ENCODE assay signal across 9 mouse cellular contexts in genomic region chr4:134478031-134478430, GRCm38 (mm10). TPM values are rescaled to one million over a fixed set of nuclear protein-coding genes. Genes with fewer than 3 reads are reported as not detected.
DNase-seq lines count a peak whose midpoint lies in the region; ATAC-seq lines count a peak whose summit lies in the region.
"Had no signal": no experiment of that assay in that cellular context is flagged by ENCODE, and none has a peak within 500 bp of the region (broad histone marks: within the 10 kb centered on the region; RNA-seq: fewer than 3 reads in every experiment).

No protein-coding gene starts in this region.

- 0 out of 2 replicates have a peak overlapping the region, but pooled peaks have one; percentile 27 for H3K9ac ChIP-seq in heart, embryonic 15.5 days
- H3K9ac ChIP-seq in liver, embryonic 13.5 days: no peak overlapping the region
- no peak overlapping the region for H3K9ac ChIP-seq in stomach, embryonic 14.5 days (replicated peaks; ENCODE audit: low read depth, low read length)
- H3K9ac ChIP-seq: embryonic facial prominence, embryonic 13.5 days had no signal

- peak; percentile 95 for DNase-seq in CD4-positive, CD25-positive, alpha-beta regulatory T cell, adult 2 months (ENCODE audit: low read depth, low spot score)
- DNase-seq in brain, adult 2 months (ENCODE audit: low read depth, low spot score): peak; percentile 94
- DNase-seq in fibroblast of lung, adult 2 months (ENCODE audit: low read depth): peak; percentile 71
- DNase-seq in kidney, postnatal 14 days: peak; percentile 91
- peak; percentile 81 for DNase-seq in liver, embryonic 13.5 days
- peak; percentile 94 for DNase-seq in neural tube, embryonic 10.5 days (ENCODE audit: extremely low spot score, low spot score)

- 0 out of 2 replicates have a peak, but pooled peaks cover 4% of the 10 kb centered on the region for H3K27me3 ChIP-seq in heart, embryonic 15.5 days
- H3K27me3 ChIP-seq in liver, embryonic 13.5 days: peaks cover 11% of the 10 kb centered on the region
- no peaks in the 10 kb centered on the region for H3K27me3 ChIP-seq in stomach, embryonic 14.5 days (ENCODE audit: control insufficient read depth, insufficient read depth, low read length)

- peaks cover 26% of the 10 kb centered on the region for H3K36me3 ChIP-seq in heart, embryonic 15.5 days
- H3K36me3 ChIP-seq in liver, embryonic 13.5 days: peaks cover 33% of the 10 kb centered on the region
- H3K36me3 ChIP-seq in stomach, embryonic 14.5 days (ENCODE audit: control insufficient read depth, insufficient read depth, low read length): peaks cover 24% of the 10 kb centered on the region

- ATAC-seq in heart, embryonic 15.5 days (replicated peaks; ENCODE audit: insufficient number of reproducible peaks, insufficient read depth, low FRiP score, low read depth): peak; percentile 33; the same call in 1 of the 2 replicates
- peak; percentile 54 for ATAC-seq in liver, embryonic 13.5 days (ENCODE audit: low read depth)
- peak; percentile 62; the same call in 1 of the 2 replicates for ATAC-seq in stomach, embryonic 14.5 days (ENCODE audit: insufficient number of reproducible peaks, insufficient read depth, low FRiP score, low read depth)

- H3K4me1 ChIP-seq in heart, embryonic 15.5 days (replicated peaks): peaks cover 2% of the 10 kb centered on the region; the same call in 1 of the 2 replicates
- peaks cover 7% of the 10 kb centered on the region; the same call in 1 of the 2 replicates for H3K4me1 ChIP-seq in liver, embryonic 13.5 days (replicated peaks)
- no peaks in the 10 kb centered on the region for H3K4me1 ChIP-seq in stomach, embryonic 14.5 days (ENCODE audit: control insufficient read depth, insufficient read depth, low read length)
- H3K4me1 ChIP-seq: embryonic facial prominence, embryonic 13.5 days had no signal

- H3K27ac ChIP-seq in heart, embryonic 15.5 days: no peak overlapping the region
- H3K27ac ChIP-seq in liver, embryonic 13.5 days: no peak overlapping the region
- H3K27ac ChIP-seq in stomach, embryonic 14.5 days (ENCODE audit: low read length): no peak overlapping the region

- no peaks in the 10 kb centered on the region for H3K9me3 ChIP-seq in heart, embryonic 15.5 days (replicated peaks)
- H3K9me3 ChIP-seq in liver, embryonic 13.5 days (replicated peaks): no peaks in the 10 kb centered on the region
- no peaks in the 10 kb centered on the region for H3K9me3 ChIP-seq in stomach, embryonic 14.5 days (ENCODE audit: control insufficient read depth, low read depth, low read length)
- H3K9me3 ChIP-seq: embryonic facial prominence, embryonic 13.5 days had no signal

- no peak overlapping the region for H3K4me2 ChIP-seq in heart, embryonic 15.5 days
- H3K4me2 ChIP-seq in liver, embryonic 13.5 days: 0 out of 2 replicates have a peak overlapping the region, but pooled peaks have one; percentile 12
- no peak overlapping the region for H3K4me2 ChIP-seq in stomach, embryonic 14.5 days (replicated peaks; ENCODE audit: low read depth, low read length)
- H3K4me2 ChIP-seq: embryonic facial prominence, embryonic 13.5 days had no signal

- H3K4me3 ChIP-seq in heart, embryonic 15.5 days: no peak overlapping the region
- no peak overlapping the region for H3K4me3 ChIP-seq in liver, embryonic 13.5 days (replicated peaks)
- no peak overlapping the region for H3K4me3 ChIP-seq in stomach, embryonic 14.5 days (ENCODE audit: low read depth, low read length)
- H3K4me3 ChIP-seq: embryonic facial prominence, embryonic 13.5 days had no signal

- 3% methylated on average over 9 of the region's 9 CpGs for WGBS in heart, embryonic 15.5 days
- WGBS in liver, embryonic 13.5 days (ENCODE audit: insufficient replicate concordance): 5% methylated on average over 9 of the region's 9 CpGs
- 4% methylated on average over 9 of the region's 9 CpGs for WGBS in stomach, embryonic 14.5 days

RNA-seq across cellular contexts. Expression of gene Stmn1, which starts 9.9 kb away (rescaled TPM):
- 947 and 956 TPM in 2 replicates for polyA plus RNA-seq in heart, embryonic 15.5 days (2015; fragmentation: Nextera tagmentation; extraction: Ambion mirVana)
- 514 and 581 TPM in 2 replicates for polyA plus RNA-seq in liver, embryonic 13.5 days (2015; fragmentation: Nextera tagmentation; extraction: Ambion mirVana)
- 1,523 and 1,653 TPM in 2 replicates for polyA plus RNA-seq in stomach, embryonic 14.5 days (2014; fragmentation: Nextera tagmentation; extraction: Ambion mirVana)

RNA-seq across cellular contexts. Expression of gene Paqr7, which starts 18.5 kb away (rescaled TPM):
- 11.7 and 11.9 TPM in 2 replicates for polyA plus RNA-seq in heart, embryonic 15.5 days (2015; fragmentation: Nextera tagmentation; extraction: Ambion mirVana)
- polyA plus RNA-seq in liver, embryonic 13.5 days (2015; fragmentation: Nextera tagmentation; extraction: Ambion mirVana): 6.5 and 7.4 TPM in 2 replicates
- 2.2 and 2.3 TPM in 2 replicates for polyA plus RNA-seq in stomach, embryonic 14.5 days (2014; fragmentation: Nextera tagmentation; extraction: Ambion mirVana)

RNA-seq across cellular contexts. Expression of gene Aunip, which starts 32.8 kb away (rescaled TPM):
- 7.3 and 7.9 TPM in 2 replicates for polyA plus RNA-seq in heart, embryonic 15.5 days (2015; fragmentation: Nextera tagmentation; extraction: Ambion mirVana)
- 25.4 and 30.6 TPM in 2 replicates for polyA plus RNA-seq in liver, embryonic 13.5 days (2015; fragmentation: Nextera tagmentation; extraction: Ambion mirVana)
- polyA plus RNA-seq in stomach, embryonic 14.5 days (2014; fragmentation: Nextera tagmentation; extraction: Ambion mirVana): 4.6 and 5.4 TPM in 2 replicates

RNA-seq across cellular contexts. Expression of gene Mtfr1l, which starts 57.2 kb away (rescaled TPM):
- 147 and 152 TPM in 2 replicates for polyA plus RNA-seq in heart, embryonic 15.5 days (2015; fragmentation: Nextera tagmentation; extraction: Ambion mirVana)
- 53.7 and 59.2 TPM in 2 replicates for polyA plus RNA-seq in liver, embryonic 13.5 days (2015; fragmentation: Nextera tagmentation; extraction: Ambion mirVana)
- 111 and 119 TPM in 2 replicates for polyA plus RNA-seq in stomach, embryonic 14.5 days (2014; fragmentation: Nextera tagmentation; extraction: Ambion mirVana)
